ENCODE assay signal across 8 mouse cellular contexts in the genomic region with DNA sequence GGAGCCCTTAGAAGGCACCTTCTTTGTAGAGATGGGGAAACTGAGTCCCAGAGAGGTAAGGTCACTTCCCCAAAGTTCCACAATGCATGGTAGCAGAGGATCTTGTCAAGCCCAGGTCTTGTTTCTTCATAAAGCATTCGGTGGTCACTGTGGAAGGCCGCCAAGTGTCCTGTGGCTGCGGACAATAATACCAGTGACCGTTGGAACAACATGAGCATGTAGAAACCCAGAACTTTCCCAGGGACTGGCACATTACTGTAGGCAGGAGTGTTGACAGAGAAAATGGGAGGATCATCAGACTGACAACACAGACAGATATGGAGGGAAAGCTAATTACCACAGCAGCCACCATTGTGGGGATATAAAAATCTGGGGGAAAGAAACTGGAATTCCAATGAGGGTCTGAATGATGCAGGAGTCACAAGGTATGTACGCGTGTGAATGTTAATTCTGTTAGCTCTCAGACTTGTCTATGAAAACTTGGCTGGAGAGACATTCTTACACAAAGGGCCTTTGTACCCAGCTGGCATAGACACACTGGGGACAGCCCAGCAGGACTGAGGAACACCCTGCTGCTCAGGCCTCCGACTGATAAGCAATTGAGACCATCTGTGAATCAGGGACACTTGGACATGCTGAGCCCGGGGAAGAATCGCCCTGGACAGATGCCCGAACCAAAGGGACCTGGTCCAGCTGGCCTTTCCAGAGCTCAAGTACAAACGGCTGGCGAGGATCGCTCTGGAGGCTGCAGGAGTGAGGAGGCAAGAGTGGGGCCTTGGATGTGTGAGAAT. TPM values are rescaled to one million over a fixed set of nuclear protein-coding genes. Genes with fewer than 3 reads are reported as not detected.
A peak's percentile ranks its signal among the peaks of the same experiment; 100 is the strongest.
DNase-seq lines count a peak whose midpoint lies in the region; ATAC-seq and TF ChIP-seq lines count a peak whose summit lies in the region.

No protein-coding gene starts in this region.

- no peak for DNase-seq in intestine, embryonic 14.5 days (ENCODE audit: low spot score)
- DNase-seq in gastrocnemius, postnatal 4 days (ENCODE audit: low spot score in 2 of 2) = peak; percentile 83 to 88
- peak; percentile 36 for DNase-seq in large intestine, adult 2 months (ENCODE audit: low read depth, low spot score)
- DNase-seq in lung, postnatal 10 days = peak; percentile 91
- DNase-seq in right cerebral cortex, postnatal 14 days = peak; percentile 75

- no peaks in the 10 kb centered on the region for H3K27me3 ChIP-seq in intestine, embryonic 14.5 days (replicated peaks; ENCODE audit: control insufficient read depth, insufficient read depth, low read length)
- no peaks in the 10 kb centered on the region for H3K27me3 ChIP-seq in intestine, postnatal 0 days (replicated peaks; ENCODE audit: control insufficient read depth, insufficient read depth, low read length)

- no peak overlapping the region for H3K27ac ChIP-seq in intestine, embryonic 14.5 days (ENCODE audit: low read depth)
- H3K27ac ChIP-seq in intestine, postnatal 0 days (ENCODE audit: low read depth, low read length) = no peak overlapping the region
- H3K27ac ChIP-seq in cortical plate, adult 2 months (ENCODE audit: insufficient read depth, low read length) = peak overlapping the region; percentile 57; the same call in 1 of the 2 replicates

- H3K36me3 ChIP-seq in intestine, embryonic 14.5 days (ENCODE audit: control insufficient read depth, insufficient read depth, low read length) = no peaks in the 10 kb centered on the region
- H3K36me3 ChIP-seq in intestine, postnatal 0 days (ENCODE audit: control insufficient read depth, insufficient read depth) = no peaks in the 10 kb centered on the region

- no peaks in the 10 kb centered on the region for H3K9me3 ChIP-seq in intestine, embryonic 14.5 days (ENCODE audit: control insufficient read depth, low read length)
- no peaks in the 10 kb centered on the region for H3K9me3 ChIP-seq in intestine, postnatal 0 days (ENCODE audit: control insufficient read depth)

- 70% methylated on average over 13 of the region's 13 CpGs for WGBS in intestine, embryonic 14.5 days
- 72% methylated on average over 13 of the region's 13 CpGs for WGBS in intestine, postnatal 0 days
- 30% methylated on average over 13 of the region's 13 CpGs for WGBS in large intestine, adult 2 months

- H3K4me1 ChIP-seq in intestine, embryonic 14.5 days (replicated peaks; ENCODE audit: control insufficient read depth, insufficient read depth, low read length) = peaks cover 3% of the 10 kb centered on the region; the same call in 1 of the 2 replicates
- H3K4me1 ChIP-seq in intestine, postnatal 0 days (replicated peaks; ENCODE audit: control insufficient read depth, insufficient read depth, low read length) = 0 out of 2 replicates have a peak, but pooled peaks cover 3% of the 10 kb centered on the region
- no peaks in the 10 kb centered on the region; the same call in 1 of the 2 replicates for H3K4me1 ChIP-seq in cortical plate, adult 2 months (ENCODE audit: control insufficient read depth, insufficient read depth, low read length)

- H3K4me3 ChIP-seq in intestine, embryonic 14.5 days (ENCODE audit: low read depth, low read length) = no peak overlapping the region
- H3K4me3 ChIP-seq in intestine, postnatal 0 days (ENCODE audit: low read depth, low read length) = no peak overlapping the region
- H3K4me3 ChIP-seq in cortical plate, adult 2 months (ENCODE audit: insufficient read depth, low read length) = no peak overlapping the region

- ATAC-seq in intestine, embryonic 14.5 days (replicated peaks; ENCODE audit: low FRiP score, low TSS enrichment, low read depth) = peak; percentile 54; the same call in 1 of the 2 replicates
- no peak for ATAC-seq in intestine, postnatal 0 days
- no peak for ATAC-seq in granulocyte monocyte progenitor cell, adult 5-6 weeks (replicated peaks; ENCODE audit: poor library complexity, severe bottlenecking)

- TF ChIP-seq CTCF in intestine, postnatal 0 days (IDR thresholded peaks at IDR 0.05; ENCODE audit: low read depth) = no peak
- TF ChIP-seq CTCF in cortical plate, adult 2 months (IDR thresholded peaks at IDR 0.05; ENCODE audit: extremely low read depth, insufficient read depth, low read length) = no peak

- H3K4me2 ChIP-seq in intestine, embryonic 14.5 days (ENCODE audit: low read length) = no peak overlapping the region
- H3K4me2 ChIP-seq in intestine, postnatal 0 days (replicated peaks; ENCODE audit: low read depth) = no peak overlapping the region

- no peak overlapping the region for H3K9ac ChIP-seq in intestine, embryonic 14.5 days (ENCODE audit: low read length)
- no peak overlapping the region for H3K9ac ChIP-seq in intestine, postnatal 0 days (ENCODE audit: low read depth, low read length)

- TF ChIP-seq POLR2A in cortical plate, adult 2 months (IDR thresholded peaks at IDR 0.05; ENCODE audit: extremely low read depth, insufficient read depth, low read length) = no peak

RNA-seq across cellular contexts. Expression of gene Calr4, which starts 9.3 kb away (rescaled TPM):
- polyA plus RNA-seq in intestine, embryonic 14.5 days (2014; fragmentation: Nextera tagmentation; extraction: Ambion mirVana) = 0.11 TPM in 1 of 2 replicates, not detected in the other
- polyA plus RNA-seq in intestine, postnatal 0 days (2015; fragmentation: Nextera tagmentation; extraction: Ambion mirVana) = 0.05 TPM in 1 of 2 replicates, not detected in the other
- polyA plus RNA-seq in cortical plate, adult 2 months (2012; rRNA removed) = 0.46 and 0.57 TPM in 2 replicates
- under 1 TPM in 1 of 2 experiments, not detected in 1; 0.34 TPM for total RNA-seq in gastrocnemius, postnatal 4 days (2021)
- 0.08 TPM in 1 of 2 replicates, not detected in the other for polyA plus RNA-seq in large intestine, adult 2 months (2012; rRNA removed)
- not detected in 2 replicates for total RNA-seq in granulocyte monocyte progenitor cell, adult 5-6 weeks (2014; fragmentation: Nextera tagmentation)
- not detected in 2 replicates for total RNA-seq in granulocyte monocyte progenitor cell, adult 5-6 weeks (2017)

RNA-seq across cellular contexts. Expression of gene Osbpl9, which starts 22.9 kb away (rescaled TPM):
- polyA plus RNA-seq in intestine, embryonic 14.5 days (2014; fragmentation: Nextera tagmentation; extraction: Ambion mirVana) = 53.6 and 62.1 TPM in 2 replicates
- polyA plus RNA-seq in intestine, postnatal 0 days (2015; fragmentation: Nextera tagmentation; extraction: Ambion mirVana) = 32.5 and 34.4 TPM in 2 replicates
- polyA plus RNA-seq in cortical plate, adult 2 months (2012; rRNA removed) = 54.2 and 59.7 TPM in 2 replicates
- total RNA-seq in gastrocnemius, postnatal 4 days (2021) = 10 to 100 TPM; 77.0 to 98.7 TPM
- polyA plus RNA-seq in large intestine, adult 2 months (2012; rRNA removed) = 40.6 and 54.2 TPM in 2 replicates
- total RNA-seq in granulocyte monocyte progenitor cell, adult 5-6 weeks (2014; fragmentation: Nextera tagmentation) = 44.6 and 46.0 TPM in 2 replicates
- total RNA-seq in granulocyte monocyte progenitor cell, adult 5-6 weeks (2017) = 62.0 and 64.7 TPM in 2 replicates

RNA-seq across cellular contexts. Expression of gene Eps15, which starts 55.1 kb away (rescaled TPM):
- 36.6 and 45.3 TPM in 2 replicates for polyA plus RNA-seq in intestine, embryonic 14.5 days (2014; fragmentation: Nextera tagmentation; extraction: Ambion mirVana)
- 18.3 and 19.5 TPM in 2 replicates for polyA plus RNA-seq in intestine, postnatal 0 days (2015; fragmentation: Nextera tagmentation; extraction: Ambion mirVana)
- polyA plus RNA-seq in cortical plate, adult 2 months (2012; rRNA removed) = 148 and 159 TPM in 2 replicates
- total RNA-seq in gastrocnemius, postnatal 4 days (2021) = 10 to 100 TPM; 51.0 to 55.5 TPM
- polyA plus RNA-seq in large intestine, adult 2 months (2012; rRNA removed) = 9.0 and 12.8 TPM in 2 replicates
- total RNA-seq in granulocyte monocyte progenitor cell, adult 5-6 weeks (2014; fragmentation: Nextera tagmentation) = 48.3 and 49.2 TPM in 2 replicates
- total RNA-seq in granulocyte monocyte progenitor cell, adult 5-6 weeks (2017) = 28.3 and 35.2 TPM in 2 replicates
